Mouse (Mus musculus): ENCODE measurements around the gene Rad21l.

The Rad21l gene

DNA sequence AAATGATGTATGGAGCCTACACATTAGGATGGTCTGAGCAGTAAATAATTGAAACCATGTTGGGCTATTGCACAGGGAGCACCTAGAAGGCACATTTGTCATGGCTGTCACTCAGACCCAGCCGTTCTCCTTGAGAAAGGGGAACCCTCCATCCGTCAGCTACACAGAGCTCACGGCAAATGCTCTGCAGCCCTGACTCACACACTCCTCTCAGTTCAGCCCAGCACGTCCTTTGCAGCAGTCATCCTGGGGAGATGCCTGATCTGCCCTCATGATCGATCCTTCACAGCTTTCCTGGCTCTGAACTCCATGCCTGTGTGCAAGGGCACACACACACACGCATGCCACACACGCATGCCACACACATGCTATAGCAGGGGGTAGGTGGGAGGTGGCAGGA, 39.0 kb downstream of the Rad21l start:
- no peak for DNase-seq (ENCODE audit: low read depth, low spot score)

DNA sequence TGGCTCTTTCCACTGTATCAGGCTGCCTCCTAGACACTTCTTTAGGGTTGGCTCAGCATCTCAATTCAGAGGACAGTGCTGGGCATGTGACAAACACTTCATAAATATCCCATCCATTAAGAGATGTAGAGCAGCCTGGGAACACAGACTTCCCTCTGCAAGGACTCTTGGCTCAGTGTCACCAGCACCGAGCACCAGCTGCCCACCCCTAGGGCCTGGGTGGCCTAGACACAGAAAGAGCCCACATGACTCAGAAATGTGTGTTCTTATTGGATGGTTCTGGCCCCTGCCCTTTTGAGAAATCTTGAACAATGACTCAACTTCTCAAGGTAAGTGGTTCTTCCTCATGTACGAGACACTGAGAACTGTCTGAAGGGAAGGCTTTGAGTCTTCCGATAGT, 40.3 kb downstream of the Rad21l start:
- no peak for DNase-seq (ENCODE audit: low read depth, low spot score)

GRCm38 (mm10) chr2:151626296-151626695, 42.0 kb downstream of the Rad21l start:
- DNase-seq (ENCODE audit: low read depth, low spot score): no peak

DNA sequence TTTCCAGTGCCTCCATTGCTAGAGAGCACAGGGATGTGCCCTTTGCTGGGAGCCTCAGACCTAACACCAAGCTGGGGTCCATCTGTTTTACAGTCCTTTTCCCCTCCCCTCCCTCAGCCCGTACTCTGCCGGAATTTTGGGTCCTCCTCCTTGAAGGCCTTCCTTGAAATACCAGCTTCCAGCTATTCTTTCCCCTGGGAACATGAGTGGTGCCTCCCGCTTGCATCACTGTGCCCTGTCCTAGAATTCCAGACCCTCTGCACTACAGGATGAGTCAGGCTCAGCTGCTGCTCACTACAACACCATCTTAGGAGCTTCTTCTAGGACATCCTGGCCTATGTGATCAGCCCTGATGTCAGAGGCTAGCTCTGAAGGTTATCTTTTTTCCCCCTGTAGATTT, 44.6 kb downstream of the Rad21l start:
- DNase-seq (ENCODE audit: low read depth, low spot score): no peak

- DNase-seq (ENCODE audit: low read depth, low spot score): peak; percentile 70
Measured at GRCm38 (mm10) chr2:151616551-151617329, 51.6 kb downstream of the Rad21l start.

GRCm38 (mm10) chr2:151615779-151616178, 52.6 kb downstream of the Rad21l start:
- peak; percentile 93 for DNase-seq (ENCODE audit: low read depth, low spot score)

DNA sequence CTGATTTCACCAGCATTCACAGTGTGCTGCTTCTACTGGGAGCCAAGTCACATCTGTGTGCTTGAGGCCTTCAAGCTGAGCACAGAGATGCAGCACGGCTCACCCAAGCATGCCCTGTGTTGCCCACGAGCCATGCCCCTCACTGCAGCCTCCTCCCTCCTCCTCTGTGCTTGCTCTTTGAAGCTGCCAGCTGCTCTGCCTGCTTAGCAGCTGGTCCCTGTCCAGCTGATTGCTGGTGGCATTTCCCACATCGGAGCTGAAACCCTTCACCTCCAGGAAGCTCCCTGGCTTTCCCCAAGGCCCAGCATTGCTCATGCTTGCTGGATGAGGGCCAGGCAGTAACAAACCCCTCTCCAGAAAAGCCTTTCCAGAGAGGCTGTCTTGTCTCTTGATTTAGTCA, 58.4 kb downstream of the Rad21l start:
- no peak for DNase-seq (ENCODE audit: low read depth, low spot score)

DNA sequence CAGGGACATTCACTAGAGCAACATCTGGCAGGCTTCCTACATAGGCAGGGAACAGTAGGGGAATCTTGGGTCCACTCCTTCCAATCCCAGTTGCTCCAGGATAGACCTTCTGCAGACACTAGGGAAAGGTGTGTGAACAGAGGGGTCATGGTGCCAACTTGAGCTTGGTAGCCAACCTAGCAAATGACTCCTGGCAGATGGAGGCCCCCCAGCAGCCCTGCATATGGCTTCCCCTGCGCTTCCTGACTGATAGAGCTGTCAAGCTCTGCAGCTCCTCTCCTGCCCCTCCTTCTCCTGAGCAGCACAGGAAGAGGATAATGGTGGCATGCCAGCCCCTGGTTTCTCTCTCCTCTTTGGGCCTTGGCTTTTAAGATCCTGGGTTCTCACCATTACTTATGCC, 59.9 kb downstream of the Rad21l start:
- no peak for DNase-seq (ENCODE audit: low read depth, low spot score)

DNA sequence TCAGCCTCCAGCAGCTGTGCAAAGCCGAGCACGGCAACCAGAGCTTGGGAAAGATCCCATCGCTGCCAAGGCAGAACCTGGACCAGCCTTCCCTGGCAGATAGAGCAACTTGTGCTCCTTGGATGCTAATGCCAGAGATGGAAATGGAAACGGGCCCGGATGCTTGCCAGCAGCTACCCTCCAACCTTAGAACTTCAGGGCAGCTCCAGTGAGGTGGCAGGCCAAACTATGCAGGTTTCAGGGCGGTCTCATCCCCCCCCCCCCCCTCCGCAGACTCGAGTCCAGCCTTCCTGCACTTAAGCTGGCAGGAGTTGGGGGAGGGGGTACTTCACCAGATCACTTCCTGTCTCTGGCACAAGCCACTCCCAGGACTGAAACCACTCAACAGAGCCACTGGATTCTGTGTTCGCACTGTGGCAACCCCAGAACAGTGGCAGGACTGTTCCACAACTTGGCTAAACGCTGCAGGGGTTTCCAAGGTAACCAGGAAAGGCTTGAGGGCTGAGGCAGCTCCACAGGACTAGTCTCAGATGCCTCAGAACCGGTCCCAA, 62.8 kb downstream of the Rad21l start:
- DNase-seq (ENCODE audit: low read depth, low spot score): peak; percentile 87

GRCm38 (mm10) chr2:151603630-151604029, 64.7 kb downstream of the Rad21l start:
- no peak for DNase-seq (ENCODE audit: low read depth, low spot score)

DNA sequence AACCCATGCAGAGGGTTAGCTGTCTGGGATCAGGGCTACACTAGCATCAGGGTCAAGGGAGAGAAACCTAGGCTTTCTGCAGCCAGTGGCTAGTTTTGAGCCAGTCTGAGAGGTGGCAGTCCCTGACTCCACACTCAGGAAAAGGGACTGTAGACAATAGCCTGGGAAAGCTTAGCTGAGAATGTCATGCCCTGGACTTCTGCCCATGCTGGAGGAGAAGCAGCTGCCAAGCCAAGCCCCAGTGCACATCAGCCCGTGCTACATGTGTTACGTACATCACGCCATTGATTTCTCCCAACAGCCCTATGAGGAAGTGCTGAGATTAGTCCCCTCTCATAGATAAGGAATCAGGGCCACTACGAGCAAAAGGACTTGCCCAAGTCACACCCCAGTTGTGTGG, 66.2 kb downstream of the Rad21l start:
- DNase-seq (ENCODE audit: low read depth, low spot score): no peak

GRCm38 (mm10) chr2:151598068-151598467, 70.3 kb downstream of the Rad21l start:
- no peak for DNase-seq (ENCODE audit: low read depth, low spot score)

All from telencephalon, adult 2 months (tissue).